Mouse (Mus musculus) liver, embryonic 12.5 days (tissue): ENCODE results near the gene Gm11114. TPM values are rescaled to one million over a fixed set of nuclear protein-coding genes. Genes with fewer than 3 reads are reported as not detected.

Experiments used
- ATAC-seq: fragments of 200-750 bp; cut with Nextera tagmentation; 2 replicates; pipeline ENCODE4 v1.8.0; 2017; ENCODE audit warnings: moderate number of reproducible peaks, mild to moderate bottlenecking, moderate library complexity
- H3K27ac ChIP-seq: fragments of 300-500 bp; sonication (generic); 2 replicates; pipeline ENCODE4 v1.5.1; 2016; ENCODE audit warnings: mild to moderate bottlenecking
- H3K27me3 ChIP-seq: fragments of 300-500 bp; sonication (generic); replicated peaks from 2 replicates; pipeline ENCODE4 v1.6.1; 2016; ENCODE audit warnings: mild to moderate bottlenecking, moderate library complexity
- H3K36me3 ChIP-seq: fragments of 300-500 bp; sonication (generic); 2 replicates; pipeline ENCODE4 v1.6.1; 2016; ENCODE audit warnings: mild to moderate bottlenecking, moderate library complexity
- H3K4me1 ChIP-seq: fragments of 300-500 bp; sonication (generic); 2 replicates; pipeline ENCODE4 v1.6.1; 2016
- H3K4me2 ChIP-seq: fragments of 300-500 bp; sonication (generic); 2 replicates; pipeline ENCODE4 v1.6.1; 2016; ENCODE audit warnings: mild to moderate bottlenecking, moderate library complexity
- H3K4me3 ChIP-seq: fragments of 300-500 bp; sonication (generic); 2 replicates; pipeline ENCODE4 v1.5.1; 2016; ENCODE audit warnings: mild to moderate bottlenecking, moderate library complexity
- H3K9ac ChIP-seq: fragments of 300-500 bp; sonication (generic); 2 replicates; pipeline ENCODE4 v1.6.1; 2016; ENCODE audit warnings: mild to moderate bottlenecking, moderate library complexity
- H3K9me3 ChIP-seq: fragments of 300-500 bp; sonication (generic); replicated peaks from 2 replicates; pipeline ENCODE4 v1.6.1; 2016; ENCODE audit warnings: mild to moderate bottlenecking, moderate library complexity
- WGBS: fragments of 180-500 bp; shearing (Covaris S2); methylation state at CpG from one replicate; pipeline ENCODE4 v1.1.7; 2016; ENCODE audit not compliant: insufficient replicate concordance; 5-methylcytosine and 5-hydroxymethylcytosine counted together
- polyA plus RNA-seq: library from polyadenylated mRNA; unstranded; fragments of >200 nt; fragmentation: Nextera tagmentation; extraction: Ambion mirVana; gene quantifications from 2 replicates; pipeline ENCODE4 v1.2.1, GENCODE M21; 2016

Gene Gm11114
- polyA plus RNA-seq, 1 experiment from 2014 or later, result not detected

DNA sequence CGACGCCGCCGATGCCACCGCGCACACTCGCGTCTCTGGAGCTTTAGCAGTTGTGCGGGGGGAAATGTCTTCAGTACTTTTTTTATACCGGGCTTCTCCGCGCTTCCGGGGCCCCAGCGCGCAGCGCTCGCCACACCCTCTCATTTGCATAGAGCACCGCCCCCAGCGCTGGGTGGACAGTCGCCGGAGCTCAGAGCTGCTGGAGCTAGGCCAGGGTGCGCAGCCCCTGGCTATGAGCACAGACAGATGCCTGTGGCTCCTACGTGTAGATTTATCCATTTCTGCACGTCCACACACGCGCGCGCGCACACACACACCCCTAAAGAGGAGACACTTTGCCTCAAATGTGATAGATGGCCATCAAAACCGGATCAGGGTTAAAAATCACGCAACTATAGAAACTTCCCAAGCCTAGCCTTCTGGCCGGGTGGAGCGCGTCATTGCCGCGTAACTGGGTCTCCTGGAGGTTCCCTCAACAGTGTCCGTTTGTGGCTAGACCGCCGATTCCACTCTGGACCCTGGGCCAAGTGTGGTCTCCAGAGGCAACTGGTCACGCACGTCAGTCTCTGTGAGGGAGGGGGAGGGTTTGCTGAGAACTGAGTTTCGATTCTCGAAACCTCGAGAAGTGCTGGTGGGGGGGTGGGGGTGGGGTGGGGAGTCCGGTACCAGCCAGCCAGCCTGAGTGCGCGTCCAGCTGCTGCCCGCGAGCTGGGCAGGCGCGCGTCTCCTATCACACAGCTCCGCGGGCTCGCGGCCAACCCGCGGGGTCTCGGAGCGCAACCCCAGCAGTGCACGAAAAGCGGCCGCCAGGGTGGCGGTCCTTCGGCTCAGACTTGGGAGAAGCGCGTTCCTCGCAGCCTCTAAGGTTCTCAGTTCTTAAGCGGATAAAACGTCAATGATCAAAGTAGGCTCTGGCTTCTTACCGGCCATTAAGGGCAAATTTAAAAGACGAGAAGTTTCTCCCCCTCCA is 15.0 kb downstream of the Gm11114 start, which contains the start of gene Tent5a:
Gene Tent5a, minus strand, starts transcription at position 107 of the 970 bp plus-strand sequence.
- Histone ChIP-seq H3K9ac (peak within 1 kb of the TSS; percentile 60), H3K27me3 (peaks cover 14% of the 10 kb centered on the region), H3K27ac (peak within 1 kb of the TSS; percentile 75), H3K4me1 (peaks cover 25% of the 10 kb centered on the region), H3K9me3 (no peaks in the 10 kb centered on the region), H3K4me2 (peak within 1 kb of the TSS; percentile 80), H3K36me3 (no peaks in the 10 kb centered on the region), H3K4me3 (peak within 1 kb of the TSS; percentile 72)
- ATAC-seq, result peak; percentile 93
- under 1% methylated on average over 71 of the region's 72 CpGs for WGBS

DNA sequence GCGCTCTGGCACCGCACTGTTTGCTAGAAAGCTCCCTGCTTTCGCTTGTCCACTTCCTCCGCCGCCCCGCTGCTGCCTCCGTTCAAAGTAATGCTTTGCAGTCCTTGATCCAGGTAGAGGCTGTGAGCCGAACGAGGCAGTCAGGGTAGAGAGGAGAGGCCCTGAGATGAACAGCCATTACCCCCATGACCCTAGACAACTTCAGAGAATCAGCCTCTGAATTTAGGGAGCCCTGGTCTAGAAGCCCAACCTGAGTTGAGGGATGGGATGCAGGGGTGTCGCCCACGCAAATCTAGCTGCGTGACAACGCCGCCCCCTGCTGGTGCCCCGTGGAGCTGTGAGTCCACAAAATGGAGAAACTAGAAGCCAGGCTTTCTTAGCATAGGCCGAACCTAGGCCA is 15.7 kb downstream of the Gm11114 start:
- Histone ChIP-seq H3K9ac (peak overlapping the region; percentile 60), H3K36me3 (no peaks in the 10 kb centered on the region), H3K4me3 (peak overlapping the region; percentile 72), H3K9me3 (no peaks in the 10 kb centered on the region), H3K4me1 (peaks cover 25% of the 10 kb centered on the region), H3K4me2 (peak overlapping the region; percentile 80), H3K27me3 (peaks cover 14% of the 10 kb centered on the region), H3K27ac (peak overlapping the region; percentile 75)
- ATAC-seq, result peak; percentile 43
- 2% methylated on average over 16 of the region's 16 CpGs for WGBS

DNA sequence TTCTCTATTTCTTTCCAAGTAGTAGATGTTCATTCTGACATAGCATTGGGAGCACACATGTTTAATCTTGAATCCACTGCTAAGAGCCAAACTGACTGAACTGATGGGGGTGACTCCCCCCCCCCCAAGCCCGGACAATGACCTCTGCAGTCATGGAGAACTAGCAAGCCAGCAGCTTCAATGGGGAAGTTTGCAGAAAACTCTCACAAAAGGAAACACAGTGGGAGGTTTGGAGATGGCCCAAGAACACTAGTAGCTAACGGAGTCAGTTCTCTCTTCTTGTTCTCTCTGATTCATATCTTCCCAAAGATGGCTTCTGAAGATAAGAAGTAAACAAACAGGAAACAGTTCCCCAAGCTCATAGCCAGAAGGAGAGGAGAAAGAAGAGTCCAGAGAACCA is 18.9 kb downstream of the Gm11114 start:
- H3K9me3 ChIP-seq, result no peaks in the 10 kb centered on the region
- peaks cover 6% of the 10 kb centered on the region for H3K27me3 ChIP-seq
- no peak overlapping the region for H3K4me3 ChIP-seq
- 30% methylated on average over 2 of the region's 2 CpGs for WGBS
- no peaks in the 10 kb centered on the region for H3K36me3 ChIP-seq
- no peak overlapping the region for H3K27ac ChIP-seq
- H3K4me2 ChIP-seq, result no peak overlapping the region
- H3K4me1 ChIP-seq, result peaks cover 9% of the 10 kb centered on the region
- no peak overlapping the region for H3K9ac ChIP-seq
- no peak for ATAC-seq

GRCm38 (mm10) chr9:85336046-85336445 is 23.5 kb downstream of the Gm11114 start:
- H3K4me3 ChIP-seq, result no peak overlapping the region
- H3K27me3 ChIP-seq, result no peaks in the 10 kb centered on the region
- H3K9ac ChIP-seq, result no peak overlapping the region
- H3K27ac ChIP-seq, result no peak overlapping the region
- H3K36me3 ChIP-seq, result no peaks in the 10 kb centered on the region
- no peak overlapping the region for H3K4me2 ChIP-seq
- no peak for ATAC-seq
- H3K4me1 ChIP-seq, result no peaks in the 10 kb centered on the region
- 77% methylated on average over 7 of the region's 7 CpGs for WGBS
- no peaks in the 10 kb centered on the region for H3K9me3 ChIP-seq

GRCm38 (mm10) chr9:85340303-85340702 is 27.7 kb downstream of the Gm11114 start:
- no peaks in the 10 kb centered on the region for H3K9me3 ChIP-seq
- WGBS, result 18% methylated on average over 3 of the region's 3 CpGs
- no peak overlapping the region for H3K27ac ChIP-seq
- no peaks in the 10 kb centered on the region for H3K4me1 ChIP-seq
- no peaks in the 10 kb centered on the region for H3K36me3 ChIP-seq
- H3K4me3 ChIP-seq, result no peak overlapping the region
- no peaks in the 10 kb centered on the region for H3K27me3 ChIP-seq
- H3K4me2 ChIP-seq, result no peak overlapping the region
- ATAC-seq, result peak; percentile 49; the same call in 1 of the 2 replicates
- H3K9ac ChIP-seq, result no peak overlapping the region

DNA sequence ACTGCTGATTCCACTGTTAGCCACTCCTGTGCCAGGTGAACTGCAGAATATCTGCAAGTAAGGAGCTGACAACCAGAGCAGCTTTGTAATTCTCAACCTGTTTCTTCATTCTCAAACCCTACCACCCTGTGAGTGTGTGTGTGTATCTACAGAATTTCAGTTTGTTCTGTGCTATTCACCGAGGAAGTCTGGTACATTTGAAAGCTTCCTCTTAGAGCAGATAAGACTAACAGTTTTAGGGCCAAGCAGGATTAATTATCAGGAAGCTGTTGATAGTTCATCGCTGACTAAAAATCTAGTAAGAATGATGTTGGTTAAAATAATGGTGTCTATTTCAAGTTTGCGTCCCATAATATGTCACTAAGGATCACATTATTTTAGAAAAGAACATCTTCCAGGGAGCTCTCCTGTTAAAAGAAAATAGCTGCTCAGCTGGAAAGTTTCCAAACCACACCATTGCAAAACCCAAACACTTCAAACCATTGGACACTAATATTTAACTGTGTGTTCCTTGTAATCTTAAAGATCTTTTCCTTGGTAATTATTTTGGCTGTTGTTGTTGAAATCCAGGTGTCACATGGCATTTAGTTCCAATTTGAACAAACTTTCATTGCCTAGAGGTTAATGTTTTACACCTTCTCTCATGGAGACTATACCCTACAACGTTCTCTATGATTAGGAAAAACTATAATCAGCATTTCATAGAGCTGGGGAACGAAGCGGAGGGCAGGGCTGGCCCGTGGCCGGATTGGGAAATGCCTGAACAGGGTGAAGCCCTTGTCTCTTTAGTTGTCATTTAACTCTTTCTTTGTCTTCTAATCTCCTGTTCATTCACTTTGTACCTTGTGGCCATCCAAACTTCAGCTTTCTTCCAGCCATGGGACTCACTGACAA is 30.6 kb downstream of the Gm11114 start:
- no peak overlapping the region for H3K27ac ChIP-seq
- H3K4me1 ChIP-seq, result no peaks in the 10 kb centered on the region
- H3K9ac ChIP-seq, result no peak overlapping the region
- WGBS, result 40% methylated on average over 8 of the region's 8 CpGs
- no peak for ATAC-seq
- H3K27me3 ChIP-seq, result no peaks in the 10 kb centered on the region
- H3K4me3 ChIP-seq, result no peak overlapping the region
- no peaks in the 10 kb centered on the region for H3K9me3 ChIP-seq
- H3K36me3 ChIP-seq, result no peaks in the 10 kb centered on the region
- no peak overlapping the region for H3K4me2 ChIP-seq

- no peaks in the 10 kb centered on the region for H3K36me3 ChIP-seq
- H3K9me3 ChIP-seq, result no peaks in the 10 kb centered on the region
- no peak overlapping the region for H3K4me3 ChIP-seq
- H3K27ac ChIP-seq, result no peak overlapping the region
- ATAC-seq, result no peak
- 70% methylated on average over 10 of the region's 10 CpGs for WGBS
- H3K4me1 ChIP-seq, result no peaks in the 10 kb centered on the region
- H3K4me2 ChIP-seq, result no peak overlapping the region
- no peak overlapping the region for H3K9ac ChIP-seq
- H3K27me3 ChIP-seq, result no peaks in the 10 kb centered on the region
These were observed 35.4 kb downstream of the Gm11114 start for GRCm38 (mm10) chr9:85347823-85348523.

- no peak overlapping the region for H3K27ac ChIP-seq
- no peak overlapping the region for H3K4me3 ChIP-seq
- no peaks in the 10 kb centered on the region for H3K4me1 ChIP-seq
- no peaks in the 10 kb centered on the region for H3K27me3 ChIP-seq
- no peak overlapping the region for H3K9ac ChIP-seq
- H3K4me2 ChIP-seq, result no peak overlapping the region
- no peak for ATAC-seq
- 76% methylated on average over 5 of the region's 5 CpGs for WGBS
- H3K36me3 ChIP-seq, result no peaks in the 10 kb centered on the region
- H3K9me3 ChIP-seq, result no peaks in the 10 kb centered on the region
These were observed 43.0 kb downstream of the Gm11114 start for GRCm38 (mm10) chr9:85355559-85355958.

GRCm38 (mm10) chr9:85357154-85357860 is 44.7 kb downstream of the Gm11114 start:
- Histone ChIP-seq H3K27me3 (no peaks in the 10 kb centered on the region), H3K27ac (no peak overlapping the region), H3K4me1 (no peaks in the 10 kb centered on the region), H3K4me3 (no peak overlapping the region), H3K9me3 (no peaks in the 10 kb centered on the region), H3K4me2 (no peak overlapping the region), H3K9ac (no peak overlapping the region), H3K36me3 (no peaks in the 10 kb centered on the region)
- ATAC-seq, result no peak
- 68% methylated on average over 7 of the region's 7 CpGs for WGBS
